Mouse (Mus musculus) brain, embryonic 14.5 days (tissue): Measurements from ENCODE around the gene Fbxo41. TPM values are rescaled to one million over a fixed set of nuclear protein-coding genes. Genes with fewer than 3 reads are reported as not detected.

ENCODE experiments used
- DNase-seq: peaks from one replicate; pipeline ENCODE4 v3.0.0-alpha.2; 2011; ENCODE audit warnings: low read depth
- CTCF ChIP-seq: fragments of 200-500 bp; IDR thresholded peaks from 2 replicates; pipeline ENCODE4 v1.5.1; 2012; ENCODE audit warnings: inconsistent platforms, mild to moderate bottlenecking, moderate library complexity, borderline replicate concordance; ENCODE audit not compliant: insufficient read depth, insufficient read length; ENCODE audit errors: extremely low read depth
- POLR2A ChIP-seq: fragments of 200-500 bp; IDR thresholded peaks from 2 replicates; pipeline ENCODE4 v1.6.1; 2012; ENCODE audit warnings: mild to moderate bottlenecking, inconsistent platforms, borderline replicate concordance; ENCODE audit not compliant: poor library complexity, insufficient read depth, insufficient read length, severe bottlenecking; ENCODE audit errors: extremely low read depth
- polyA plus RNA-seq: library from polyadenylated mRNA; depleted of rRNA; stranded (reverse); fragments of >200 nt; gene quantifications from 2 replicates; pipeline ENCODE4 v1.2.3, GENCODE M21; 2012; rRNA removed

Gene Fbxo41
- 17.7 and 24.5 TPM in 2 replicates for polyA plus RNA-seq

GRCm38 (mm10) chr6:85502911-85503250 lies at the start of gene Fbxo41:
Gene Fbxo41 (minus strand): TSS chr6:85502994.
- TF ChIP-seq CTCF (no peak), POLR2A (peak; percentile 47; the same call in 1 of the 2 replicates)
- DNase-seq = peak; percentile 88

GRCm38 (mm10) chr6:85547642-85548041 lies 44.8 kb upstream of the Fbxo41 start:
- TF ChIP-seq POLR2A = no peak
- no peak for TF ChIP-seq CTCF
- no peak for DNase-seq

- TF ChIP-seq CTCF (no peak), POLR2A (no peak)
- DNase-seq = peak; percentile 75
These were observed 41.6 kb upstream of the Fbxo41 start for GRCm38 (mm10) chr6:85544251-85544881.

GRCm38 (mm10) chr6:85543351-85544175 lies 40.8 kb upstream of the Fbxo41 start:
- peak; percentile 2 for DNase-seq
- TF ChIP-seq CTCF (no peak), POLR2A (no peak)

GRCm38 (mm10) chr6:85522825-85523224 lies 20.0 kb upstream of the Fbxo41 start:
- TF ChIP-seq POLR2A = no peak
- no peak for TF ChIP-seq CTCF
- DNase-seq = no peak

DNA sequence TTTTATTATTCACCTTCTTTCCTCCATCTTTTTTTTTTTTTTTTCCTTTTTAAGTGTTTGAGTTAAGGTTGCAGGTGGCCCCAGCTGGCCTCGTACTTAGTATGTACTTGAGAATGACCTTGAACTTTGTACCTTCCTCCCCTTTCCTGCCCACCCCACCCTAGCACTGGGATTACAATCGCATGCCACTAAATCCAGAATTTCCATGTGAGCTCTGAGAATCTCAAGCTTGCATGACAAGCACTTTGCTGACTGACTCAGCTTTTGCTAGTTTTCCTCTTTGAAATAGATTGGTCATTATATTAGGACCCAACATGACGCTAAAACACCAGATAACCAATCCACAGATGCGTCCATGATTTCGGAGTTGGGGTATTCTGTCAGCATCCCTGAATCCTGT lies 19.2 kb upstream of the Fbxo41 start:
- TF ChIP-seq POLR2A (no peak), CTCF (no peak)
- DNase-seq = no peak

DNA sequence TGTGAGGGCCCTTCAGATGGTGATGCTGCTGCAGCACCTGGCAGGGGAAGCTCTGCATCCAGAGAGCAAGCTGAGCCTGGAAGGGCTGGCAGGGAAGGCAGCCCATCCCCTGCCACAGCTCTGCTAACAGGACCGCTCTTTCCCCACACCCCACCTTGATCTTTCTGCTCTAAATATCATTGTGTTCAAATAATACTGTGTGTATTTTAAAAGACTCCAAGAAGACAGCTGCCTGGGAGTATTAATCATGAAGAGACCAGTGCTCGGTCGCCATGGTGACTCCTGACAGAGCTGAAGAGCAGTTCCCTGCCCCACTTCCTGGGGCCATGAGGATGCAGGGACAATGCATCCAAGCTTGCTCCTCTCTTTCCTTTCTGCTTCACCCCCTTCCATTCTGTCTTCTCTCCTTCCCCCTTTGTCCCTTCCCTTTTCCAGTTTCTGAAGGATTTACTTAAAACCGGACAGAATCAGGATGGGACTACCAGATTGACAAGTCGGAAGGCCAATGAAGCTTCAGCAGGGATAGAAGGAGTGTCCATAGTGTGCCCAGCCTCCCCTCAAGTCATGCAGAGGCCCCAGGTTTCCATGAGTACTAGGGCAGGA lies 15.4 kb upstream of the Fbxo41 start:
- TF ChIP-seq CTCF = no peak
- no peak for TF ChIP-seq POLR2A
- DNase-seq = peak; percentile 85

- peak; percentile 42 for DNase-seq
- TF ChIP-seq POLR2A (no peak), CTCF (no peak)
These were observed 13.1 kb upstream of the Fbxo41 start for GRCm38 (mm10) chr6:85515941-85516340.

DNA sequence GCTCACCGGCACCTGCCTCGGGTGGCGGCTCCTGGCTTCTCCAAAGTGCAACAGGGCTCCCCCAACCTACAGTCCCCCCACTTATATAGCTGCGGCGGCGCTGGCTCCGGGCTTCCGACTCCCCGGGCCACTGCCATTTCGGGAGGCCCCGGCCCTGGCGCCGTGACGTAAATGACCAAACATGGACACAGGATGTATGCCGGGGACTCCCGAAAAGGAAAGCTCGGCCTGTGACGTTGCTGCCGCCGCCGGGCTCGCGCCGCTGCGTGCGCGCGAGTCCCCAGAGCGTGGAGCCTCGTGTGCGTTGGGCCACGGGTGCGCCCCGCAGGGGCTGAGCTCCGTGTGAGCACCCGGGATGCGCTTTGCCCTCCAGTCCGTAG lies 10.7 kb upstream of the Fbxo41 start, which contains the start of gene Egr4:
Egr4 (minus strand) TSS at position 59 of the 380 bp plus-strand sequence.
- TF ChIP-seq CTCF = no peak
- peak; percentile 73 for DNase-seq

GRCm38 (mm10) chr6:85512577-85513530 lies 10.1 kb upstream of the Fbxo41 start:
- TF ChIP-seq CTCF (no peak), POLR2A (no peak)
- peak; percentile 14 for DNase-seq

GRCm38 (mm10) chr6:85512056-85512440 lies 9.3 kb upstream of the Fbxo41 start:
- TF ChIP-seq CTCF (no peak), POLR2A (no peak)
- DNase-seq = no peak
